Mouse (Mus musculus) bone marrow macrophage, adult 2 months (primary cell): ENCODE measurements around the gene Siah2. TPM values are rescaled to one million over a fixed set of nuclear protein-coding genes. Genes with fewer than 3 reads are reported as not detected.

Source experiments
- H3K27ac ChIP-seq: 2 replicates; pipeline ENCODE4 v1.5.1; 2012; ENCODE audit warnings: low read depth, low read length; ENCODE audit not compliant: insufficient read depth
- H3K4me1 ChIP-seq: 2 replicates; pipeline ENCODE4 v1.6.1; 2012; ENCODE audit warnings: low read length; ENCODE audit not compliant: control insufficient read depth, insufficient read depth
- H3K4me3 ChIP-seq: 2 replicates; pipeline ENCODE4 v1.5.1; 2012; ENCODE audit warnings: mild to moderate bottlenecking, low read length, moderate library complexity; ENCODE audit not compliant: insufficient read depth
- CTCF ChIP-seq: IDR thresholded peaks from 2 replicates; pipeline ENCODE4 v1.5.1; 2012; ENCODE audit warnings: low read depth, mild to moderate bottlenecking, low read length, moderate library complexity
- POLR2A ChIP-seq: IDR thresholded peaks from 2 replicates; pipeline ENCODE4 v1.6.1; 2012; ENCODE audit warnings: mild to moderate bottlenecking, low read depth, low read length, borderline replicate concordance
- polyA plus RNA-seq: library from polyadenylated mRNA; stranded (reverse); fragments of >200 nt; gene quantifications from 2 replicates; pipeline ENCODE4 v1.2.4, GENCODE M21; 2012; ENCODE audit not compliant: missing spikeins, insufficient read depth, insufficient read length

Gene Siah2
- polyA plus RNA-seq, 1 experiment, result 13.8 TPM

- TF ChIP-seq POLR2A, result no peak
- no peak for TF ChIP-seq CTCF
- Histone ChIP-seq H3K4me3 (peak within 1 kb of the TSS; percentile 55), H3K27ac (no peak within 1 kb of the TSS), H3K4me1 (no peaks in the 10 kb centered on the region; the same call in 1 of the 2 replicates)
Observed at GRCm38 (mm10) chr3:58636406-58637295, 55.5 kb downstream of the Siah2 start, which contains the start of gene Erich6. TSS of gene Erich6 (minus strand) at chr3:58637207.

DNA sequence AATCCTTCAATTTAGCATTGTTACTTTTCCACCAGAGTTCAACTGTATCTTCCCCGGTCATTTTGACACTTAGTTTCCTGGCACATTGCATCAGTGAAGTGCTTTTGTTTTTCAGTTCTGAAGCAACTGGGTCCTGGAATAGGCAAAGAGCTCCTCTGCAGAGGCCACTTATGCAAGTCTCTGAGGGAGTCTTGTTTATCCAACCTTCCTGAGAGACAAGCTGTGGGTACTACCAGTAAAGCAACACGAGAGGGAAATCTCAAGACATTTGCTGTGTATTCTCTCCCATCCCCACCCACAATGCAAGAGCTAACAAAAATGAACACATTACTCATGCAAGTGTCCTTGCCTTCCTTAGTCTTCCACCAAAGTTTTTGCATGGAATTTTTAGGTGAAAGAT is 60.5 kb downstream of the Siah2 start:
- no peak overlapping the region for H3K27ac ChIP-seq
- H3K4me3 ChIP-seq, result no peak overlapping the region
- TF ChIP-seq POLR2A (no peak), CTCF (no peak)
- no peaks in the 10 kb centered on the region for H3K4me1 ChIP-seq

GRCm38 (mm10) chr3:58624981-58625380 is 67.2 kb downstream of the Siah2 start:
- Histone ChIP-seq H3K4me1 (no peaks in the 10 kb centered on the region), H3K27ac (no peak overlapping the region), H3K4me3 (no peak overlapping the region)
- TF ChIP-seq POLR2A (no peak), CTCF (no peak)

Other genes with a start within 250 kb of the Siah2 start
- 102 and 111 TPM in 2 replicates for gene Eif2a, start 166.6 kb downstream of the Siah2 start, polyA plus RNA-seq
- gene Serp1, start 166.5 kb downstream of the Siah2 start, polyA plus RNA-seq, result 306 and 329 TPM in 2 replicates
- 110 and 114 TPM in 2 replicates for gene Selenot, start 115.8 kb downstream of the Siah2 start, polyA plus RNA-seq
- gene Erich6, start 55.2 kb downstream of the Siah2 start, polyA plus RNA-seq, result not detected in 2 replicates
- gene Mindy4b-ps, start 129.9 kb upstream of the Siah2 start, polyA plus RNA-seq, result not detected in 2 replicates
- not detected in 2 replicates for gene Clrn1, start 192.9 kb upstream of the Siah2 start, polyA plus RNA-seq